Mouse (Mus musculus) lung, postnatal 0 days (tissue): ENCODE measurements around the gene Scgb1a1.

Source experiments
- CTCF ChIP-seq: IDR thresholded peaks from 2 replicates; pipeline ENCODE4 v1.5.1; 2016; ENCODE audit warnings: antibody characterized with exemption, mild to moderate bottlenecking
- EP300 ChIP-seq: IDR thresholded peaks from 2 replicates; pipeline ENCODE4 v1.6.1; 2016; ENCODE audit warnings: antibody characterized with exemption, mild to moderate bottlenecking, control low read depth

- peak; percentile 98 for TF ChIP-seq CTCF
- TF ChIP-seq EP300: no peak
These were observed 5.4 kb downstream of the Scgb1a1 start for GRCm38 (mm10) chr19:9082191-9083009.
